Mouse (Mus musculus): ENCODE results near the gene Kirrel3.

Gene Kirrel3

DNA sequence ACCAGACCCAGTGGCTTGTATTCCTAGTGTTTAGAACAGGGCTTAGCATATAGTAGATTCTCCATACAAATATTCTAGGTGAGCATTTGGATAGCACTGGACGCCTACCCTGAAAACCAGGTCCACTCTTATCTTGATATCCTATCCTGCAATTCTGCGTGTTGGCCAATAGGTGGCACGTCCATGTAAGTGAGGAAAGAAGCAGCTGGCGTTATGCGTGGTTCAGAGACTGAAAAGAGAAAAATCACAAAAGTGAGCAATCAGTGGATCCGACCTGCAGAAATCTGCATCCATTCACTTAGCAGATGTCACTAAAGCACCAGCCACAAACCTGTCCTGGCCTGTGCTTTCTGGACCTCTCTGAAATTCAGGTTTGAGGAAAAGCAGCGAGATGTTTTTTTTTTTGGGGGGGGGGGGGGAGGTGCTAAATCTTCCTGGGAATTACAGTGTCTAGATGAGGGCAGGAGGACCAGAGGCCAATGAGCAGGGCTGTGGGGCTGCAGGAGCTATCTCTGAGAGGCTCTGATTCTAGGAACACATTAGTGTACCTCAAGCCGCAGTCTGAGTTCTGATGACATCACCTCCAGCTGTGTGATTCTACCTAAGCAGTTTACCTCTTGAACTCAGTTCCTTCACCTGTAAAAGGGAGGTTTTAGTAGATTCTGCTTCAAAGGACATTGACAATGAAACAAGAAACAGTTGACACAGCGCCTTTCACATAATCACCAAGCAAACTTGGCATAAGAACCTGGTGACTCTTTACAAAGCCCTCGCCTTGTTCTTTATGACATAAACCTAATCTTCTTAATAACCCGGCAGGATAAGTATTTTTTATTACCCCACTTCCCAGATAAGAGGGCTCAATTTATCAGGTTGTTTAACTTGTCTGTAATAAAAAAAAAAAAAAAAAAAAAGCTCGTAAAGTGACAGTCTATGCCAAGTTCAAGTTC, 498.1 kb downstream of the Kirrel3 start:
- peak; percentile 38 for DNase-seq (ENCODE audit: low spot score)

DNA sequence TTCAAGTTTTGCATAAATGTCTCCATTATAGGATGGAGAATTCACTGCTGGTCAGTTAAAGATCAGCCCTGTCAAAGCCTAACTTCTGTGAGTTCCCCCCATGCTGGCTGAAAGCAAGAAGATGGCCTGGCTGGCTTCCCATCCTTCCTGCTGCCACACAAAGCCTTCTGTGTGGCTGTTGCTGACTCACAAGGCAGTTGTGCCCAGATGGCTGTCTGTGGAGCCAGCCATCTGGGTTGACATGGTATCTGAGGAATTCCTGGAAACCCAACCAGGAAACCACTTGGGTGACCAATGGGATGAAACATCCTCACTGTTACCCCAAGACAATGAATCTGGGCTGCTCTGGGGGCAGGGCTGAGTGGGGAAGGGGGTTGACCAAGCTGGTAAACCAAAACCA, 500.5 kb downstream of the Kirrel3 start:
- no peak for DNase-seq (ENCODE audit: low spot score)

DNA sequence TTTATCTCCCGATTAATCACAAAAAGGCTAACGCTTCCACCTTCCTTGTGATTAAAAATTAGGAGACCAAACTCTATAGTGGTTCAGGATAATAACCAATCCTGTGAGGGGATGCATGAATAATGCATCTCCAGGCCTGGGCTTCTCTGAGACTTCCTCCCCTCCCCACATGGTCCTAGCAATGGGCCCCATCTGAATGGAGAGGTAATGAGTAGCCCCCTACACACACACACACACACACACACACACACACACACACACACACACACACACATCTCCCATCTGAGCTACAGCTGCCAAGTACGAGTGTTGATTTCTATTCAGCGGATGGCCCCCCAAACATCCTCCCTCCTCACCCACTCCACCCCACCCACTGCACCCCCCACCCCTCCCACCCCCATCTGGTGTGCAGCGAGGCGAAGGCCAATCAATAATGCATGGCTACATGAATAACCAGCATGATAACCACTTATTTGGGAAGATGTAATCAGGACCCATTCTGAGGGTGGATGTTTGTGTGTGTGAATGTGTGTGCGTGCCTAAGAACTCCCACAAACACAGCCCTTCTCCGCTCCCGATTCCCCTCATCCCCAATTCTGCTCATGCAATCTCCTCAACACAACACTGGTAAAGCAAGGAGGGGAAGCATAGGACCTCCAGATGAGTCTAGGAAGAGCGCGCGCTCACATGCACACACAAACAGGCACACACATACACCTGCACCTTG, 501.9 kb downstream of the Kirrel3 start:
- no peak for DNase-seq (ENCODE audit: low spot score)

DNA sequence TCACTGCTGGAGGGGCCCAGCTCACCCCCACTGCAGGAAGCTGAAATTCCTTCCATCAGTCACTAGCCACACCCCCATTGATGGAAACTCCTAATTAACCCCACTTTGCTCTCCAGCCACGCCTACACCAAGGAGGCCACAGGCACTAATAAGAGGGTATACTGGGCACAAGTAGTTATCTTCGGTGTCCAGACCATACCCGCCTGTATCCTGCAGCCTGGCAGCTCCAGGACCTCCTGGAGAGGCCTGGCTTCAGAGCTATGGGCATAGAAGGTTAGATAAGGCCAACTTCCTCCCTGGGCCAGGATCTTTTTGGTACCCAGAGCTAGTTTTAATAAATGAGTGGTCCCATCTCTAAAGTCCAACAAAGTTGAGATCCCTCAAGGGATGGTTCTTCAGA, 503.0 kb downstream of the Kirrel3 start:
- DNase-seq (ENCODE audit: low spot score) = no peak

DNA sequence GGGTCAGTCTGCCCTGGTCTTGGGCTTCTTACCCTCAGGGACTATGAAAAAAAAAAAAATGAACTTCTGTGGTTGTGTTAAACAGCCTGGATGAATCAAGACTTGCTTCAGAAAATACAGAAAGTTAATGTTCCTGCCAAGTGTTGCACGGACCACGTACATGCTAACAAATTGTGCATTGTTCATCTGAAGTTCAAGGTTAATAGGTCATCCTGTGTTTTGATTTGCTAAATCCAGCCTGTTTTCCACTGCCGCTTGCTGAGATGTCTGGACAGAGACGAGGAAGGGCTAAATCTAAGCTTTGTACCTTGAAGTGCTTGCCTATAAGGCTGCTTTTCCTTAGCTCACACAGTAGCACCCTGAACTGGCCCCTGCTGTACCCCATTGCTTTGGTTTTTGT, 506.5 kb downstream of the Kirrel3 start:
- DNase-seq (ENCODE audit: low spot score) = no peak

DNA sequence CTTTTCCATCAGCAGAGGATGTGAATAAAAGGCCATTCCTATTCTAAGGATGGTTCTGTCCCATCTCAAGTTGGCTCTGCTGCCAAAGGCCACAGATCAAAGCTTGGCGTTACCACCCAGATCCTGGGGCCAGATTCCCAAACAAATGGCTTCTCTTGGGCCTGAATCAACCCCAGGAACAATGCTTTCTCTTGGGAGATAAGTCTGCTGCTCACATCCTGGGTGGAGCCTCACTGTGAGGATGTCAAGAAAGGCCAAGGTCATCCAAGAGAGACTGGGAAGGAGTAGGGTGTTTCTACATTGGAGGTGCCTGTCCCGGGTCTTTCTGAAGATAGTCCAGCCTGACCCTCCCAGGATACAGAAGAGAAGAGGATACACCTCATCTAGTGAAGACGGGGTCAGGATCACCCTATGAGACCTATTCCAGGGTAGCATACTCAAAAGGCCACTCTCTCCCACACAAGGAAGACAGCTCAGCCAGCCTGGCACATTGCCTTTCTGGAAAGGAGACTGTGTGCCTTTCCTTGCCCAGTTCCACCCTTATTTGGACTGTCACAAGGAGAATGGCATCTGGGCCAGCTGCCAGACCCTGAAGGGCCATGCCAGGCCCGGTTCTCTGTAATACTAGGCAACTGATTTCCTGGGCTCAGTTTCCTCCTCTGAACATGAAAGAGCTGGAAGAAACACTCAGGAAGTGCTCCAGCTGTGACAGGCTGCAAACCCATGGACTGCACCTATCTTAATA, 507.9 kb downstream of the Kirrel3 start:
- DNase-seq (ENCODE audit: low spot score) = no peak

DNA sequence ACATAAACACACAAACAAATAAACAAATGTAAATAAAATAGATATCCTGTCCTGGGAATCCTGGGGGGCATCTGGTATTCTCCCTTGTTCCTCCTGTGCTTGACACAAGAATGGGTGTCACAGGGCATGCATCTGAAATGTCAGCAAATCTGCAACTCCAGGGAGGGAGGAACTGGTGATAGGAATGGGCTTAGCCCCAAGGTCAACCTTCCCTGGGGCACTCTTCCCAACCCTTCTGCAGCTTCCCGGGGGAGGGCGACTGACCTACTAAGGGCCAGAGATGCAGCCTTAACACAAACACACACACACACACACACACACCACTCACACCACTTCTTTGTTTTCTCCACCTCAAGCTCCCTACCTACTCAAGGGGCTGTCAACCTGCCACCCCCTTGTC, 509.4 kb downstream of the Kirrel3 start:
- DNase-seq (ENCODE audit: low spot score) = no peak

DNA sequence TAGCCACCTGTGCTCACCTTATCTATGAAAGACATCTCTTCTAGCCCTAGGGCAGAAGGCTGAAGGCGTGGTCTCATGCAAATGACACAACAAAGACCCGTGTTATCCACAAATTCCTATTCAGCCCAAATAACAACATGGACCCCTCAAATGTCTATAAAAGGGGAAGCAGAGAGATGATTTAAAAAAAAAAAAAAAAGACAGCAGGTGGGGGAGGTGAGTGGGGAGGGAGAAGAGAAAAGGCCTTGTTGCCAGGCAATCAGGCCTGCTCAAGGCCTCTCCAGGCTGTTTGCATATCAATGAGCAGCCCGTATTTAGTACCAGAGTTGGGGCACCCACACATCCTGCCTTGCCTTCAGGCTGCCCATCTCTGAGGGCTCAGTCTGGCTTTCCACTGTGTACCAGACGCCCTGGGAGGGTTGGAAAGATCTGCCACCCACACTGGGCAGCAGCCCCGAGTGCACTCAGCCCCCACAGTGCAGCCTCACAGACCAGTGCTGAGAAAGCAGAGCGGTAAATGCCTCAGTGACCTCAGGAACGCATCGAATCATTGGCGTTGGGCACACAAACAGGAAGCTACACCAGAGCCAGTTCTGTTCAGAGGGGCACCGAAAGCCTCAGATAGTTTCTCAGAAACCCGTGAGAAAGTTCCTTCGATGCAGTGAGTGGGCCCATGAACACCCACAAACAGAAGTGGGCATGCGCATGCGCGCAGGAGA, 510.1 kb downstream of the Kirrel3 start:
- DNase-seq (ENCODE audit: low spot score) = no peak

DNA sequence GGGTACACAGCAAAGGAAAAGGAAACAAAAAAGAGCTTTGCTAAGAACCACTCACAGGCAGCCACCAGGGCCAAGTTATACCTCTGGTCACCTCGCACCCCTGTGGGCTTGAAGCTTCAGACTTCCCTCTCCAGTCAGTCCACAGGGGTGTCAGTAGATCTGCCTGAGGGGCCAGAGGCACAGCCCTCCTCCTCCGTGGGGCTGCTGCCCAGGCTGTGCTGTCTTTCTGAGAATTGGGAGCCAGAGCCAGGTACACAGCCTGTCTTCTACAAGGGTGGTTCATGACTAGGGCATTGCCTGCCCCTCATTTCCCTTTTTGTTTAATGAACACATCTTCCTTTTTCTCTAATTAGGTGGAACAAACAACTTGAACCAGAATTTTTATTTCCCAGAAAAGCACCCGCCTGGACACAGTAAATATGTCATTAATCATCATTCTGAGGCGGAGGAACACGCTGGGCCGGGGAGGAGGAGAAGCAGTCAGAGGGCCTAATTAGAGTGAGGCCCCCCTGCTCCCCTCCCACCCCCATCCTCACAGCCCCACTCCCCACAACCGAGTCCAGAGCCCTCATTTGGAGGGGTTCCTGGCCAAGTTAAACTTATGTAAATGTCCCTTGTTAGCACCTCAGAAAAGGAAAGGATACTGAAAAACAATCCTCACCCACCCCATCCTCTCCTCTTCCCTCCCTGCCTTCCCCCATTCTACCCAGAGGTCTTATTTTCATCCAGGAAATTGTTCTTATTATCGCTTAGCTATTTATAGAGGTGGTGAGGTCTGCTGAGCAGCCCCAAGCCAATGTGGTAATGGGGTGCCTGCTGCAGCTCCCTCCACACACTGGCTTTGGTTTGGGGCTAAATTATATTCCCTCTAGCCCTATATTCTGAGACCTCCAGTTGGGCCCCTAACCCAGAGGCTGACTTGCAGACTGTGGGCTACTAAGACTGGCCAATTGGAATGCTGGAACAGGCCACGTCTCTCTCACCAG, 512.5 kb downstream of the Kirrel3 start:
- DNase-seq (ENCODE audit: low spot score) = no peak

DNA sequence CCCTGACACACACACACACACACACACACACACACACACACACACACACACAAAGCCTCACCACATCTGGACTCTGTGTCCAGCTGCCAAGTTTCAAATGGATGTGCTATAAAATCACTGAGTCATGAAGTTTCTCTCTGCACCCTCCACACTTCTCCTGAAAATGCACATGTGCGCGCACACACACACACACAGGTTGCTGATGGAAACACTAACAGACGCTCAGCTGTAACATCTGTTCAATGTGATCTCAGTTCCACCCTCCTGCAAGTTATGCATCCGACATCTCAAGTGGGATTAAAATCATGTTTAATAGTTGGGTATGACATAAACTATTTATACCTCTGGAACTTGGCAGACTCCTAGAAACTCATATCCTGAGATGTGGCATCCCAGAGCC, 518.4 kb downstream of the Kirrel3 start:
- no peak for DNase-seq (ENCODE audit: low spot score)

DNA sequence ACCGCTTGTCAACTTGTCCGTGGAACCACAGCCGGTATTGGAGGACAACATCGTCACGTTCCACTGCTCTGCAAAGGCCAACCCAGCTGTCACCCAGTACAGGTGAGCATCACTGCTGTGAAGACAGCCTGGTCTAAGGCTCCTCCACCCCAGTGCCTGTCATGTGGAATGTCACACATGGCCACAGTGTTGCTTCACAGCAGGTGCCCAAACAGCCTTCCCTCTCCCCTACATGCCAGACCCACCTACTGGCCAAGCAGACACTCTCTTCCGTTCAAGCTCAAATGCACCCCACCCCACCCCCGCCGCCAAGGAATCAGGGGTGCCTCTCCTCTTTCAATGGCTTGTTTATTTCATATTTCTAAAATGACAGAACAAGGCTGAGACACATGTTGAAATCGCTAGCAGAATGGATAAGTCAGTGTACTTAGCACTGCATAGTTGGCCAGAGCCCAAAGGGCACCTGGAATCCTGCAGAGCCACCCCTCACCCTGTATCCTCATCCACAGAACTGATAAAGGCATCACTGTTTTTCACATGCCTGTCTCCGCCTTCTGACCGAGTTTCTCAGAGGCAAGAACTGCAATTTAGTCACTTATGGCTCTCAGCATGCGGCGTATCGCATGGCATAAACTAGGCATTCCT, 522.1 kb downstream of the Kirrel3 start:
- DNase-seq (ENCODE audit: low spot score) = no peak

DNA sequence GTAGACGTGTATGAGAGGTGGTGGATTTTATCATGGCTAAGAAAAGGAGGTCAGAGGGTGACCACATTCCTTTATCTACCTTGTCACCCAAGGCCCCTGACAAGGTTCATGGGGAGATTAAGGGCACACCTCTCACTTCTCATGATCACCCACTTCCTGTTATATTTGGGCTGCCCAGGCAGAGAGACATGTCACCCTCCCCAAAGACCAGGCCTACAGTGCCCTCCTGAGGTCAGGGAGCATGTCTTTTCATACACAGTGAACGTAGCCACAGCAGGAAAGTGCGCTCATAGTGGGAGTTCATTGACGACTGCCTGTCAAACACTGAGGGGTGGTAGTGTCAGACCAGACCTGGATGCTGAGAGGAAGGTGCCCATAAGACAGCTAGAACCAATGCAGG, 531.1 kb downstream of the Kirrel3 start:
- DNase-seq (ENCODE audit: low spot score) = peak; percentile 11

DNA sequence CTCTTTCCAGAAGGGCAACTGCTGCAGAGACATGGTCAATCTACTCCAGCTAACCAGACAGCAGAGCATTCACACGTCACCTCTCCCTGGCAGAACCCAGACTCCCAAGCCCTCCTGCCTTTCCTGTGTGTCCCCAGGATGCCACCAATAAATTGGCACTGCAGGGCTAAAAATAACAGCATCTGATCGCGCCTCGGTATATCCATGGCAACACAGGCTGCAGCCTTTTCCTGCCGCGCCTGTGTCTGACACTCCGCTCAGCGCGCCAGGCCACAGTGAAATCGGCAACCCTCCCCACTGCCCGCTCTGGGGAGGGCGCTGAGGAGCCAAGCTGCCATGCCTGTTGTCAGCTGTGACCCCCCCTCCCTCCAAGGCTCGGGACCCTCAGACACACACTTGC, 531.9 kb downstream of the Kirrel3 start:
- DNase-seq (ENCODE audit: low spot score) = no peak

DNA sequence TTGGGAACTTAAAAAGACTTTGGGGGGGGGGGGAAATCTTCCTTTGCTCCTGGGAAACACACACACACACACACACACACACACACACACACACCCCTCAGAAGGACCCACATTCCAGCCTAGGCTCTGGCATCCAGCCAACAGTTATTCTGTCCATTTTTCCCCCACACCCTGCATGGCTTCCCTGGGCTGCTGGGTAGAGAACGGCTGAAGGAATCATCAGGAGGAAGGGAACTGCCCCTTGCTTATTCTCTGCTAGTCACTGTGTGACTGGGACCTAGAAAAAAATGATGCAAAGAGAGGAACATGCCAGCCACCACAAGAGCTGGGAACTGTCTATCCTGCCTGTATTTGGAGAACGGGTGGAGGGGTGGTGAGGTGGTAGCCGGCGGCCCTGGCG, 532.4 kb downstream of the Kirrel3 start:
- DNase-seq (ENCODE audit: low spot score) = no peak

DNA sequence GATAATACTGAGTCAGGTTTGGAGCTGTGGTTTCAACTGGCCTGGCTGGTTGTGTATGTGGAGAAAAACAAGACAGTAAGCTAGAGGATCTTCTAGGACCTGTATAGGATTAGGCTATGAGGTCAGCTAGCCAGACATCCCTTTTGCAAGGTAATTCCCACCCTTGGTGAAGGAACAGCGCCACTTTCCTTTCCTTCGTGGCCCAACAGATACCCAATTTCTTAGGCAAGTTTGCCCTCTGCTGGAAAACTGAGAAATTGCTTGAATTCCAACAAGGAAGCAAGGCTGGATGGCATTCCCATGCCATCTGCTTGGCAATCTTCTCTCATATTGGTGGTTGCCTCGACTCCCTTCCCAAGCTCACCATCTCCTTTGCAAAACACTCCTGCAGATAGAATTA, 533.7 kb downstream of the Kirrel3 start:
- DNase-seq (ENCODE audit: low spot score) = no peak

DNA sequence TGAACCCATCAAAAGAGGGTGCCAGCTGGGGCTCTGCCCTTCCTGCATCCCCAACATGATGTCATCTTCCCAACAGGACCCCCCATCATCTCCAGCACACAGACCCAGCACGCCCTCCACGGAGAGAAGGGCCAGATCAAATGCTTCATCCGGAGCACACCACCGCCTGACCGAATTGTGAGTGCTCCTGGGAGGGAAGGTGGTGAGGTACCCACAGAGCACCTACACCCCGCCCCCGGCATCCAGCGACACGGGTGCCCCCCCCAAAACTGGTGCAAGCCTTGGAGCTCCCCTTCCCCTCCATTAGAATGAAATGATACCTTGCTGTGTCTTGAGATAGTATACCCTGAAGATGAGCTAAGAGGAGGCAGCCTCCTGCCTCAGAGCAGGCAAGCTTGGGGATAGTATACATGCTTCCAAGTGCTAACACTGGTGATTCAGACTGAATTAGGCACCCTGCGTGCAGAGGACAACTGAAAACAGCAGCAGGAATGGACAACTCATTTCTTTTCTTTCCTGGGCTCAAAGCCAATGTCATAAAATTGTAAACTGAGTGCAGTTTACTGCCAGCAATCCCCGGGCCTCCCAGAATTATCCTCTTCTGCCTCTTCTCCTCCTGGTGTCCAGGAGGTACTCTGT, 534.4 kb downstream of the Kirrel3 start:
- no peak for DNase-seq (ENCODE audit: low spot score)

DNA sequence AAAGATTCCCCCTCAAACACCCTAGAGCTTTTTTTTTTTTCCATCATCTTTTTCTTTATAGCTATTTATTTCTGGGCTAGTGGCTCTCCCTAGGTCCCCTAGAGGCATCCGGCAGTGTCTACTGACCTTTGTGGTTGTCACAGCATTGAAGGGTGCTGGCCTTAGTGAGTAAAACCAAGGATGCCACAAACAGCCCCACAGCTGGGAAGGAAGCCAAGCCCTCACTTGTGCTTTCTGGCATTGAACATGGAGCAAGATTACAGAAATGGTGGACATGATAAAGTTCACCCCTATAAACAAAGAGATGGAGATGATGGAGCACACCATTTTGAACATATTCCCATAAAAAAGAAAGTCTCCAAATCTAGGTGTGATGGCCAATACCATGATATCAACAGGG, 536.0 kb downstream of the Kirrel3 start:
- no peak for DNase-seq (ENCODE audit: low spot score)

DNA sequence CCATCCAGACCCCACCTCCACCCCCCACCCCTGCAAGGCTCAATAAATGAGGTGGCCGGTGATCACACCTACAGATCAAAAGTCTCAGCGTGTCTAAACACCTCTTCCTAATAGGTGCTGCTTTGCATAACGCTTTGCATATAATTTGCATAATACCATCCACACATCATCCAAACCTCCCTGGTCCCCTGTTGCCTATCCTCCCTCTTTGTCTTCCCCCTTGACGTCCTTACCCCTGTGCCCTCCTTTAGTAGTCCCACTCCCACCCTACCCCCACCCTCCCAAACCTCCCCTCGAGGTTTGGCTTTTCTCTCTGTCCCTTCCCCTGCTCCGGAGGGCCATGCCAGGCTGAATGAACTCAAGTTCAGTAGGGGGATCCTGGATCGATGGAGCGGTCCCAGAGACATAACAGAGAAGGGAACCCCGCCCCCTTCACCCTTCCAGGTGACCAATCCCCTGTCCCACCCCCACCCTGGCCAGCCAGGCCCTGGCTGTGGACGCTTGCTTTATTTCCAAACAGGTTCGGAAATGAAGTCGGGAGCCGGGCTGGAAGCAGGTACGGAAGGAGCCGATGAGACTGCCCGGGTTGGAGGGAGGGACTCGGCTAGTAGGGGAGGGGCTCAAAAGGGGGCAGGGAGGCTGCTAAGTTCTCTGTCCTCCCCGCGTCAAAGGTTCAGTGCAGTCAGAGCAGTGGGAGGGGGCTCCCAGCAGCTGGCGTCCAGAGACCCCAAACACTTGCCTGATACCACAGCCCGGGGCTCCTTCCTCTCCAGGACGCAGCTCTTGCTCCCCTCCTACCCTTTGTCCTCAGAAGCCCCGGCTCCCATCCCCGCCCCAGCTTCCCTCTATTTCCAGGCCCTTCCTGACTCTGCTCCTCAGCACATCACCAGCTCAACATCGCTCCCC, 539.1 kb downstream of the Kirrel3 start:
- no peak for DNase-seq (ENCODE audit: low spot score)

DNA sequence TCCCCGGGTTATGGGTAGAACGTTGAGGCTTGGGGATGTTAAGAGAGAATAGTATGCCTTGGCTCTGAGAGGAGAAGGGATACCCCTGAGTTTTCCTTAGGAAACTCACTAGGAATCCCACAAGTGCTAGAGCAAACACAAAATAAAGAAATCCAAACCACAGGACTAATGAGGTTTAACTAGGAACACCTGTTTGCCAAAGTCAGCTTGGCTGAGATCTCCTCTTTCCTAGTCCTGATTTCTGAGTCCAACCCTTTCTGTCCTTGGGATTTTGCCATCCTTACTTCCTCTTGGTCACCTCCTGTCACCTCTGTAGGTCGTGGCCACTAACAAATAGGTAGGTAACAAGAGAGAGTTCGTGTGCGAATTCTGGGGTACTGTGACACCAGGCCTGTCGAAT, 540.6 kb downstream of the Kirrel3 start:
- no peak for DNase-seq (ENCODE audit: low spot score)
